Mouse (Mus musculus) layer of hippocampus, postnatal 36 days (tissue): ENCODE data around the gene Ncbp3. TPM values are rescaled to one million over a fixed set of nuclear protein-coding genes. Genes with fewer than 3 reads are reported as not detected.
A peak's percentile ranks its signal among the peaks of the same experiment; 100 is the strongest.

Experiments
- DNase-seq, 2 experiments: peaks; one replicate each; pipeline ENCODE4 v3.0.0; 2022
- total RNA-seq, 2 experiments: library from RNA; stranded (reverse); gene quantifications; 2 replicates each; pipeline ENCODE4 v1.2.3; 2021

The Ncbp3 gene
- total RNA-seq, 2 experiments from 2014 or later: 10.3 to 10.9 TPM

GRCm38 (mm10) chr11:73087700-73088480, 40.3 kb downstream of the Ncbp3 start:
- DNase-seq: no peak

GRCm38 (mm10) chr11:73090283-73090682, 42.7 kb downstream of the Ncbp3 start, which contains the start of gene Itgae:
Itgae (plus strand) TSS chr11:73090583.
- DNase-seq: no peak

GRCm38 (mm10) chr11:73090826-73091225, 43.2 kb downstream of the Ncbp3 start:
- no peak for DNase-seq

GRCm38 (mm10) chr11:73092057-73092456, 44.5 kb downstream of the Ncbp3 start:
- DNase-seq: no peak

- DNase-seq: no peak
Observed at GRCm38 (mm10) chr11:73092877-73093276, 45.3 kb downstream of the Ncbp3 start.

GRCm38 (mm10) chr11:73094231-73094995, 46.8 kb downstream of the Ncbp3 start:
- no peak for DNase-seq

GRCm38 (mm10) chr11:73098860-73099259, 51.3 kb downstream of the Ncbp3 start:
- no peak for DNase-seq

GRCm38 (mm10) chr11:73099976-73100750, 52.6 kb downstream of the Ncbp3 start:
- no peak for DNase-seq

- DNase-seq: no peak
Observed at GRCm38 (mm10) chr11:73101308-73101707, 53.7 kb downstream of the Ncbp3 start.

- no peak for DNase-seq
Observed at GRCm38 (mm10) chr11:73105246-73105645, 57.7 kb downstream of the Ncbp3 start.

GRCm38 (mm10) chr11:73107358-73107757, 59.8 kb downstream of the Ncbp3 start:
- DNase-seq: peak; percentile 42 to 48

GRCm38 (mm10) chr11:73108195-73108897, 60.8 kb downstream of the Ncbp3 start:
- DNase-seq: peak in 1 of 2 experiments; percentile 12

- DNase-seq: no peak
Observed at GRCm38 (mm10) chr11:73108898-73109625, 61.5 kb downstream of the Ncbp3 start.

GRCm38 (mm10) chr11:73109941-73110340, 62.4 kb downstream of the Ncbp3 start:
- DNase-seq: no peak

GRCm38 (mm10) chr11:73111414-73111813, 63.8 kb downstream of the Ncbp3 start:
- DNase-seq: no peak

- no peak for DNase-seq
Observed at GRCm38 (mm10) chr11:73126495-73126894, 78.9 kb downstream of the Ncbp3 start.

GRCm38 (mm10) chr11:73131020-73131419, 83.4 kb downstream of the Ncbp3 start:
- no peak for DNase-seq

GRCm38 (mm10) chr11:73132999-73133398, 85.4 kb downstream of the Ncbp3 start:
- no peak for DNase-seq

GRCm38 (mm10) chr11:73134222-73134621, 86.6 kb downstream of the Ncbp3 start:
- no peak for DNase-seq

GRCm38 (mm10) chr11:73136587-73136986, 89.0 kb downstream of the Ncbp3 start:
- DNase-seq: no peak

- no peak for DNase-seq
Observed at GRCm38 (mm10) chr11:73137116-73137515, 89.5 kb downstream of the Ncbp3 start.
